Mouse (Mus musculus): ENCODE data around the gene Olfr586.

Olfr586 gene

DNA sequence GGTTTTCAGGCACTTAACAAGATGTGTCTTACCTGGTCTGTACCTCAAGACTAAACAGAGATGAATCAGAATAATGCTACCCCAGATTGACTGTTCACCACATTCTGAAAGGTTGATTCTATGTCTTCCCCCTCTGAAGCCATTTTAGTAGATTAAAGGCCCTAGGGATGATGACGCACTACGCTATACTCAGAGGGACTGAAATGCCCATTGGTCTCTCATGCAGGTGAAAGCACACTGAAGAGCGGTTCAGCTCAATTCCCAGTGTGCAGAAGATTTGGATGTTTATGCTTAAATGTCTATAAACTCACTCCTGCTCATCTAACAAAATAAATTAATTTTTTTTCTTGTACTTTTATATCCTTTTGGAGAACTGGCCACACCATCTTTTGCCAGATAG, at the start of gene Olfr586:
TSS of gene Olfr586 (minus strand) at position 101 of the 400 bp plus-strand sequence.
- no peak for DNase-seq (ENCODE audit: low spot score)

- DNase-seq (ENCODE audit: low spot score), result no peak
Observed at GRCm38 (mm10) chr7:103169697-103170096, 44.3 kb upstream of the Olfr586 start.

GRCm38 (mm10) chr7:103156256-103156655, 30.8 kb upstream of the Olfr586 start, which contains the start of gene Olfr589:
Olfr589 (minus strand) TSS chr7:103156356.
- DNase-seq (ENCODE audit: low spot score), result no peak

DNA sequence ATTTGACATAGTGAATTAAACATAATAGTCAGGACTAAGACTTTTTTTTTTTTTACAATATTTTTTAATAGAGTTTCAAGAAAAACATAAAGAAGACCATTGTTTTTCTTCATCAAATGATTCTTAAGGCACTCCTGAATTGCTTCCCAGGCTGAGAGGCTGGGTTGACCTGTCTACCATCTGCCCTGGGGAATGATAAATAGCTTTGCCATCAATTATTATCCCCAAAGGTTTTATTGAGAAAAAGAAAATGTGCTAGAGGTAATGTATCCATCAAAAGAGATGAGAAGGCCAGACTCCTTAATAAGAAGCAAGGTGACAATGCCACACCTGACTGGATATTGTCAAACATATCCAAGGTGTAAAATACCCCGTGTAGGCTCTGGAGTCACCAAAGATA, 15.1 kb upstream of the Olfr586 start, which contains the start of gene Olfr588-ps1:
TSS of gene Olfr588-ps1 (plus strand) at position 301 of the 400 bp plus-strand sequence.
- DNase-seq (ENCODE audit: low spot score), result no peak

- no peak for DNase-seq (ENCODE audit: low spot score)
Observed at GRCm38 (mm10) chr7:103119406-103119805, 6.0 kb downstream of the Olfr586 start.

DNA sequence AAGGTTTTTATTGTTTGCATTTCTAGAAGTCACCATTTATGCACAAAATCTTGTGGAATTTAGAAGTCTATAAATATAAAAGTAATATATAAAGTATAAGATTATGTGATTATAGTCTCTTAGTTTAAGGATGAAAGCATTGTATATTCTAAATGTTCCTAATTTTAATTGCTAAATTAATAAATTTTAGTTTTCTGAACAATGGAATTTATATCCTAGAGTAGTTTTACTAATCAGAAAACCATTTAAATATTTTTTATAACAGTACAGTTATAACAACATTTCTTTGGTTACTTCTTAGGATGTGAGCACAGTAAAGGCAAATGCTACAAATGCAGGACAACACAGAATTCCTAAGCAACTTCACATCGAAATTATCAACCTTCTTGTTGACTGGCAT, 28.0 kb downstream of the Olfr586 start, which contains the start of gene Olfr585:
TSS of gene Olfr585 (plus strand) at position 301 of the 400 bp plus-strand sequence.
- no peak for DNase-seq (ENCODE audit: low spot score)

DNA sequence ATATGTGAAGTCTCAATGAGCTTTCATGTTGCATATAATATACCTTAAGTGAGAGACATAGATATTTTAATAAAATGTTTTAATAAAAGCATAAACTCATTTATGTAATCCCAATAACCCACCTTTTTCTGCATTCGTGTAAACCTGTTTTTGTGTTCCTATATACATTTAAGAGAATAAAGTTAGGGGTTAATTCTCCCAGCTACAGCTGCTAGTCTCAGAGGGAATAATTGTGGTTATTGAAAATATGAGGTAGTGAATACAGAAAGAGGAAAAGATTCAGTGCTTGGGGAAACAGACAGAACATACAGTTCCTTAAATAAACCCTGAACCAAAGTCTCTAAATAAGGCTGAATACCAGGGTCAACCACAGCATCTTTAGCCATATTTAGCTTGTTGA, 43.9 kb downstream of the Olfr586 start, which contains the start of gene Olfr584:
TSS of gene Olfr584 (plus strand) at position 301 of the 400 bp plus-strand sequence.
- DNase-seq (ENCODE audit: low spot score), result no peak
